Mouse (Mus musculus) gastrocnemius, postnatal 10 days (tissue): Measurements from ENCODE around the gene Uevld. TPM values are rescaled to one million over a fixed set of nuclear protein-coding genes. Genes with fewer than 3 reads are reported as not detected.
A peak's percentile ranks its signal among the peaks of the same experiment; 100 is the strongest.
"Not testable (repeated sequence)": the region's sequence is repeated elsewhere in the genome, so short reads cannot be mapped to it uniquely, and the experiment has no call there.

Experiments used
- DNase-seq: peaks from one replicate; pipeline ENCODE4 v3.0.0; 2021; ENCODE audit warnings: mixed read lengths
- total RNA-seq, 2 experiments: library from RNA; stranded (reverse); gene quantifications; 2 replicates each; pipeline ENCODE4 v1.2.3; 2021

The Uevld gene
- total RNA-seq, 2 experiments from 2014 or later, result 11.5 to 14.9 TPM

DNA sequence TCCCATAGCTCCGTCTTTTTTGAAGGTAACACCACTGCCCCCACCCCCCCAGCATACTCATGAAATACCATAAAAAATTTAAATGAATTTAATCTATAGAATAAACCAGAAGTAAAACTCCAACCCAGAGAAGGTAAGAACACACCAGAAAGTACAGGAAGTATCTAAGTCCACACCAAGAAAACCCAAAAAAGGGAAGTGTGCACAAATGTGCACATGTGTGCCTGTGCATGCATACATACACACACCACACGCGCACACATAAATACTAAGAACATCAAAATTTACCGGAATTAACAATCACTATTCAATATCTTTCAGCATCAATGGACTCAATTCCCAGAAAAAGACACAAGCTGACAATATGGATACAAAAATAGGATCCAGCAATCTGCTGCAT is 11.6 kb upstream of the Uevld start:
- no peak for DNase-seq

- no peak for DNase-seq
These were observed 5.7 kb upstream of the Uevld start for GRCm38 (mm10) chr7:46964070-46964469.

DNA sequence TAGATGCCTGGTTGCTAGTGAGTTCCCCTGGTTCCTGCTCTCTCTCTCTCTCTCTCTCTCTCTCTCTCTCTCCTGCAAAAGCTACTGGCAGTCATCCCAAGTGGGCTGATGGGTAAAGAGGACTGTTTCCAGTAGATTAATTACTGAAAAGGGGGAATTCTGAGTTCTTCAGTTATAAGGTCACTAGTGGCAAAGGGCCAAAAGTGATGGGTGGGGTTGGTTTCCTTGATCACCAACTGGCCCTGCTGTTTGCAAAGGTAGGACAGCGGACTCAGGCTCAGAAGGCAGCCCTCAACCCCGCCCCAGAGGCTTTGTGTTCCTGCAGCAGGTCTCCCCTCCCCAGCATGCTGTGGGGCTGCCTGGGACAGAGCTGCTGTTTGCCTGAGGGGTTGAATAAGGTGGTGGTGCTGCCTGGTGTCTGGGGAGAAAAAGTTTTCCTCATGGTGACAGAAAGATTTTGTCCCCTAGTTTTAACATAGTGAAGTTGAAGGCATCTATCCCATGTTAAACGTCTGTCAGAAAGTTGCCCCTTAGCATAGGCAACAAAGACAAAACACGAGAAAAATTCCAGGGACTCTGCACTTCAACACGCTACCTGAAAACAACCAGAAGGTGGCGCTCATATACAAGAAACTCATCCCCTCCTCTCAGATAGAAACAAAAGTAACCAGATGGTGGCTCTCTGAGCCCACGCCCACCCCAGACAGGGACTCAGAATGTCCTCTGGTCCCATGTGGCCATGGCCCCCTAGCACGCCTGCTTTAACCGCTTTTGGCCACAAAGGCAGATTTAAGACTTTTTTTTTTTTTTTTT is 4.7 kb upstream of the Uevld start:
- DNase-seq, result peak; percentile 59

GRCm38 (mm10) chr7:46962132-46962531 is 3.8 kb upstream of the Uevld start:
- no peak for DNase-seq

DNA sequence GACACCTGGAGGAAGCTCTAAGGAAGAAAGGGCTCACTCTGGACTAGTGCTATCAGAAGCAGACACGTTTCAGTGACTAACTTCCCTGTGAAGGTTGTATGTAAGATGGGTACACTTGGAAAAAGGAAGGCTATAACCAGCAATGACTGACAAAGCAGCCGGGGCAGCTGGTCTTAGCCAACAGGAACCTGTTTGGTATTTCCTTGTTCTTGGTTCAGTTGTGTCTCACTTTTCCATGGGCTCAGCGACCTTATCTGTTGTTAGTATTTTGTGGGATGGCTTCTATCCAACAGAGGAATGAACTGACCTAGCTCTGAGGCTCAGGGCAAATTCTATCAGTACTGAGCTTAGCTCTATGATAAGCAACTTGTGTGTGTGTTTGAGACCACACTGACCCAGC is 2.7 kb upstream of the Uevld start:
- no peak for DNase-seq

- DNase-seq, result no peak
These were observed 526 bp upstream of the Uevld start for GRCm38 (mm10) chr7:46958853-46959252.

- no peak for DNase-seq
These were observed 22.5 kb downstream of the Uevld start for GRCm38 (mm10) chr7:46935847-46936246.

DNA sequence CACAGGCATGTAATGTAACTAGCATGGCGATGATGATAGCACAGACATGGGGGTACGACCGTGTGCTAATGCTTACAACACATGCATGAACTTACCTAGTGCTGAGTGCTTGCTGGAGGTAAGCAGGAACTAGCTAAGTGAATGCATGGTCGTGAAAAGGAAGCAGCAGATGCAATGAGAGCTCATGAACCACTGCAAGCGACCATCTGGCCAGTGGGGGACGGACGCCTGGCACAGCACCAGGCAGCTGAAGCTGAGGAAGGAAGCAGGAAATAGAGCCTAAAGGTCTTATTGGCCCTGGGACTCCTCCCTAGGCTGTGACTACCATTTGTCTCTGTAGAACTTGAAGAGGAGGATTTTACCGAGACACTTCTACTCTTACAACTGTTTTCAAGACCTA is 23.5 kb downstream of the Uevld start:
- DNase-seq, result no peak

DNA sequence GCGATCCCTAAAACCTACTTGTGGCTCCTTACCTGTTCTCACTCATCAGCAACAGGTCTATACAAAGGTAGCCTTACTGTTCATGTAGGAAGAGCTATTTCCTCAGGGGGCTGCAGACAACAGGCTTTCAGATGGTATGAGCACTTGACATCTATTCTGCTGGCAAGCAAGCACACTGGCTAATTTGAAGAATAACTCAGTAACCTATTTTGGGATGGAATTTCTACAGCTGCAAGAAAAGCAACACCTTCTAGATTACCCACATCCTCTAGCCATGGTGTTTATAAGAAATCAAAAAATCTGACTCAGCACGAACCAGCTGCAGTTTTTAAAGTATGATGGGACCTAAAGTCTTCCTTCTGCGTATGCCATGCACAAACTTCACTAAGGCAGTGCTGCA is 27.0 kb downstream of the Uevld start:
- DNase-seq, result no peak

DNA sequence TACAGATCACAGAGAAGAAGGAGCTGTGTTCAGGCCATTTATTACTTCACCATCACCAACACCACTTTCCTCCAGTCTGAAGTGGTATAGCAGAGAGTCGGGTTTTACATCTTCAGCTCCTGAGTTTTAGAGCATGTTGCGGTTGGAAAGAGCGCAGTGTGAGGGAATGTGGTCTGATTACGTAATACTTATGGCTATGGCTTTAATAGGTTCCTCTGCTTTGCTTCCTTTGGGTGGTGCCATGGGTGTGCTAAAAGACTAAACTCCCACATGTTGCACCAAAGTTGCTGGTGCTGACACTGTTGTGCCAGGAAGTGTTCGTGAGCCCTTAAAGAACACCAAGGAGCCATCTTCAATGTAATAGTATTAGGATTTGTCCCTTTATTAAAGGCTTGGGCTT is 30.0 kb downstream of the Uevld start:
- no peak for DNase-seq

DNA sequence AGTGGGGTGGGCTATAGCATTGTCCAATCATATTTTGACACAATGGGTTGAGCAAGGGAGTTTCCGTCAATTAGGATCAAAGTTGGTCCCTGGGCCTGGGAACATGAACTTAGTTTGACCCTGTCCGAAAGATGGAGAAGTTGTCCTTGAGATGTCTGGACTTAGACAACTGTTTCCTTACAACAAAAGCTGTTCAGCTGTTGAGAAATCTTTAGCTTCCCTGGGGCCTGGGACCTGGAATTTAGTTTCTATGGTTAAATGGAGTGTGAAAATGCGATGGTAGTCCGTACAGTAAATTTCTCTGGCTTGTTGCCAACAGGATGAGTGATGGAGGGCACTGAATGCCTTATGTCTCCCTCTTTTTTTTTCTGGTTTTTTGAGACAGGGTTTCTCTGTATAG is 36.3 kb downstream of the Uevld start:
- no peak for DNase-seq

DNA sequence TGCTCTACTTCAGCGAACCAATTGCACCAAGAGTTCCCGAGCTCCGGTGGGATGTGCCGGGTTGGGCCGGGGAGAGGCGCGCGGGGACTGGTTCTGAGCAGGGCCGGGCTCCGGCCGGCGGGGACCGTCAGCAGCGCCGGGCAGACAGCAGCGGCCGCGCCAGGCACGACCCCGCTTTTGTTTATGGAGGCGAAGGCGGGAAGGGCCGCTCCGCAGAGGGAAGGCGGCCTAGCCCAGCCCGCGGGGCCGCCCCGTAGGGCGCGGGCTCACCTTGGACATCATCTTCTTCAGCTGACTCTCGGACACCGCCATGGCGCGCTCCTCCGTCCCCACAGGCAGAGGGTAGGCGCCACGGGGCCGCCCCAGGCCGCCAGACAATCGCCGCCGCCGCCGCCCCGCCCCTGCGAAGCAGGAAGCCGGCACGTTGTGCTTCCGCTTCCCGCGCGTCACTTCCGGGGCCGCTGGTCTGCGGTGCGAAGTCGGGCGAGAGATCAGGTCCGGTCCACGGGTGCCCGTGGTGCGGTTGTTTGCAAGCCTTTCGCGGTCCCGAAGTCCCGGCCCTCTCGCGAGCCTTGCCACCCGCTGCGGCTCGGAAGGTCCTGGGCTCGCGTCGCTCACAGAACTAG is 38.7 kb downstream of the Uevld start, which contains the start of gene Tsg101:
Gene Tsg101, minus strand, starts transcription at position 419 of the 626 bp plus-strand sequence.
- DNase-seq, result peak; percentile 95

DNA sequence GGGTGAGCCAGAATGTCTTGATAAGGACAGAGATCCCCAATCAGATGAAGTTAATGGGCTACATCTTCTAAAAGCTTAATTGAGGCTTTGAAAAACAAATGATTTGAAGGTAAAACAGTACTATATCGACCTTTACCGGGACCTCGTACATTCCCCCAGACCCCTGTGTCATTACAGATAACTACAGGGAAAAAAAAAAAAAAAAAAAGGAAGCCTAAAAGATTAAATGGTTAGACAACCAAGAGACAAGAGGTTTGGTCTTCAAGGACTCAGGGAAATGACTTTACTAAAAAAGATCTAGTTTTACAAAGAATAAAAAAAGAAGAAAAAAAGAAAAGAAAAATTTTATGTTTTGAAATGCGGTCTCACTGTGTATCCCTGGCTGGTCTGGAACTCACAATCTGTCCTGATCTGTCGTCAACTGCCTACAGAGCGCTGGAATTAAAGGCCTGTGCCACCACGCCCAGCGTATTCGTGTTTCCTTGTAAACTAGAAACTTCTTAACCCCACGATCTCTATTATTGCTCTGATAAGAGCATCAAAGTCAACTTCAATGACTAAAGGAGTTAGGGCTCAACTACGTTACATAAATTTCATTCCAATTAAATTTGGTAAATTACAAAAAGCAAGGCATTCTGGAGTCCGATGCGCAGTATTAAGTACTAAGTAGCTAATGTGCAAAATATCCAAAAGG is 39.5 kb downstream of the Uevld start:
- no peak for DNase-seq

- no peak for DNase-seq
These were observed 42.0 kb downstream of the Uevld start for GRCm38 (mm10) chr7:46916376-46916775.

DNA sequence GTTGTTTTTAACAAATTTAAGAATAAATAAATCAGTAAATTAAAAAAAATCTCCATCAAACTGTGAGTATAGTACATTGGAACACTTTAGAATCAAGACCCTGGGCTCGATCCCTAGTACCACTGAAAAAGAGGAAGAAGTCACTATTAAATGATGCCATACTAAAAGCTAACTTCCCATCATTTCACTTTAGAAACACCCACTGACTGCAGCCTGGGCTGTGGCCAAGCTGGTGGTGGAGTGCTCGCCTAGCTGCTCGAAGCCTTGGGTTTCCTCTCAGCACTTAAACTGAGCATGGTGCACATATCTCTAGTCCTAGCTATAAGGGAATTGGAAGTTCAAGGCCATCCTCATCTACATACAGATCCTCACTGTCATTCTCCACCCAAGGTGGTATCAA is 47.1 kb downstream of the Uevld start:
- no peak for DNase-seq

DNA sequence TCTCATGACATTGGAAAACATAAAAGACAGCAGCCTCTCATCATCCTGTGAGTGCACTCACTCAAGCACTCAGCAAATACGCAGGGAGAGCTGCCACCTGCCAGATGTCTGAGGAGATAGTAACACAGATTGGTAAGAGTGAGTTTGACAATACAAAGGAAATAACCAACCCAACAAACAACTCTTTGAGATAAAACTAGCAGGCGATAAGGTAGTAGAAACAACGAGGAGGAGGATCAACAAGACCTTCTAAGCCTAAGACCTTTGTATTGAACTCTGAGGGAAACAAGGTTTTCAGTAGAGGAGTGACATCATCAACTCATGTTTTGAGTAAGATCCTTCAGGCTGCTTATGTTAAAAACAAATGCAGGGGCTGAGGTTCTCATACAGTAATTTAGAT is 59.0 kb downstream of the Uevld start:
- DNase-seq, result no peak

- DNase-seq, result no peak
These were observed 62.8 kb downstream of the Uevld start for GRCm38 (mm10) chr7:46895511-46895910.

DNA sequence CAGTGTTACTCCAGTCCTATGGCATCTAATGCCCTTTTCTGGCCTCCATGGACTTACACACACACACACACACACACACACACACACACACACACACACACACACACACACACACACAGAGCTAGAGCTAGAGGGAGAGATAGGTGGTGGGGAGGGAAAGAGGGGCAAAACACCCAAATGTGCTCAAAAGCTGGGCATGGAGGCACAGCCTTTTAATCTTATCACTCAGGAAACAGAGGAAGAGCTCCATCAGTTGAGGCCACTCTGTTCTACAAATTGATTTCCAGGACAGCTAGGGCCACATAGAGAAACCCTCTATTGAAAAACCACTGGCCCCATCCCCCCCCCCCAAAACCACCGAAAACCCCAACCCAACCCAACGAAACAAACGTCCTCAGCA is 75.0 kb downstream of the Uevld start:
- no peak for DNase-seq

DNA sequence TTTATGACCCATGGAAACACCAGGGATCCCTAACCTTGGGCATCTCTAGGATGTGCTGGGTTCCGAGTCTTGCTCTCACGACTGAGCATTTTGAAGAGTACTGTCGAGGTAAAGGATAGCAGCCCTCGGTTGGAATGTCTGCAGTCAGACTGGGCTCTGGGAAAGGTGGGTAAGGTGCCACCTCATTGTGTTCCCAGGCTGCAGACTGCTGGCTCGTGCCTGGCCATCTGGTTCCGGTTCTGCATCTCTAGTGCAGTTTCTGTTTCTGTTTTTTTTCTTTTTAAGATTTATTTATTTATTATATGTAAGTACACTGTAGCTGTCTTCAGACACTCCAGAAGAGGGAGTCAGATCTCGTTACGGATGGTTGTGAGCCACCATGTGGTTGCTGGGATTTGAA is 76.4 kb downstream of the Uevld start:
- not testable (repeated sequence) for DNase-seq

GRCm38 (mm10) chr7:46880992-46881391 is 77.3 kb downstream of the Uevld start:
- DNase-seq, result no peak

DNA sequence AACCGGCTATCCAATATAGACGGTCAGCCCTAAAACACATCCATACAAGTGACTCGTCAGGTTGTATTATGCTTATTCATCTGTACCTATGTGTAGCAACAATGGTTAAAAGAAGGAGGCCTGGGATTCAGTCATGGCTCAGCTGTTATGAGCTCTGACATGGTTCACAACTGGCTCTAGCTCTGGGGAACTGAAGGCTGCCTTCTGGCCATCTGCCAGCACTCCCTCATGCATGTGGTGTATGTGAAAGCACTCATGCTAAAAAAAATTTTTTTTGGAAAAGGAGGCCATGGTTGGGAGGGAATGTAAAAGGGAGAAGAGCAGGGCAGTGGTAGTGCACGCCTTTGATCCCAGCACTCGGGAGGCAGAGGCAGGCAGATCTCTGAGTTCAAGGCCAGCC is 78.5 kb downstream of the Uevld start:
- peak; percentile 20 for DNase-seq

GRCm38 (mm10) chr7:46877255-46877654 is 81.1 kb downstream of the Uevld start:
- DNase-seq, result no peak

DNA sequence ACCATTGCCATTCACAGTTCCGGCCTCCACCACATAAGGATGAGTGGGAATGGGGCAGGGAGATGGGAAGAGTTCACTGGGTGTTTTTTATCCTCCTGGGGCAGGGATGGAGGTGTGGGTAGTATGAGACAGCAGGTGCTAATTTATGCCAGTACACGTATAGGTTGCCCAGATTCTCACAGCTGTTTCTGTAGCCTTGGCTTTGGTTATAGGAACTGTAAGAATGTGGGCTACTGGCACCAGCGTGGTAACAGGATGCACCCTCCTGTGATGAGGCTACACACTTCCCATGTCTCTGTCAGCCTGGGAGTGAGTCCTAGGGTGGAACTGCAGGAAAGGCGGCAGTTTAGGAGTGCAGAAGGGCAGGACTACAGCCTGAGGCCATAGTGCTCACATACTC is 81.5 kb downstream of the Uevld start:
- DNase-seq, result no peak
